Mouse (Mus musculus): ENCODE data around the gene Ifna13. TPM values are rescaled to one million over a fixed set of nuclear protein-coding genes. Genes with fewer than 3 reads are reported as not detected.

Ifna13 gene
- not detected in 2 replicates for total RNA-seq (2021)
- long read RNA-seq: 0 reads

- no peak for DNase-seq
Measured at GRCm38 (mm10) chr4:88644359-88644758, at the start of gene Ifna13. Gene Ifna13 (minus strand): TSS chr4:88644459.

- DNase-seq: no peak
Measured at GRCm38 (mm10) chr4:88693392-88693791, 49.1 kb upstream of the Ifna13 start.

GRCm38 (mm10) chr4:88692537-88692936 lies 48.3 kb upstream of the Ifna13 start:
- DNase-seq: no peak

GRCm38 (mm10) chr4:88691259-88691658 lies 47.0 kb upstream of the Ifna13 start, which contains the start of gene Ifnab:
Gene Ifnab (minus strand): TSS chr4:88691359.
- no peak for DNase-seq

- DNase-seq: no peak
Measured at GRCm38 (mm10) chr4:88683812-88684211, 39.6 kb upstream of the Ifna13 start, which contains the start of gene Ifna2. Gene Ifna2 (minus strand): TSS chr4:88683912.

- no peak for DNase-seq
Measured at GRCm38 (mm10) chr4:88681353-88681752, 37.1 kb upstream of the Ifna13 start.

- DNase-seq: no peak
Measured at GRCm38 (mm10) chr4:88680362-88680761, 36.1 kb upstream of the Ifna13 start.

- no peak for DNase-seq
Measured at GRCm38 (mm10) chr4:88676824-88677223, 32.6 kb upstream of the Ifna13 start, which contains the start of gene Ifna16. Gene Ifna16 (minus strand): TSS chr4:88676924.

GRCm38 (mm10) chr4:88655461-88655860 lies 11.2 kb upstream of the Ifna13 start:
- DNase-seq: no peak

GRCm38 (mm10) chr4:88653644-88654043 lies 9.4 kb upstream of the Ifna13 start:
- no peak for DNase-seq

DNA sequence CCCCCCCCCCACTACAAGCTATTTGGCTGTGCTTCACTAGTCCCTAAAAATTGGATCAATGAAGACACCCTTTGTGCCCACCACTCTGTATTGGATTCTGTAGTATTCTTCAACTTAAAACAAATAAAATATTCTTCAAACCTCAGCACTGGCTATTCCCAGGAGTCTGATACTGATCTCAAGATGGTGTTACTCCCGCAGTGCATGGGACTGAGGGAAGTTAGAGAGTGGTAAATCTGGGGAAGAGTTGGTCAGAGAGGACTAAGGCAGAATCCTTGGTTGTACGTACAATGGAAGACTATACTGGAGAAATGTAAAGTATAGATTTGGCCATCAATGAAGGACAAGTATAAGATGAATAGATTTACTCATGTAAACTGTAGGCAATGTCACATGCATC lies 1.7 kb downstream of the Ifna13 start:
- DNase-seq: no peak

GRCm38 (mm10) chr4:88641077-88641831 lies 3.0 kb downstream of the Ifna13 start:
- DNase-seq: peak; percentile 91

DNA sequence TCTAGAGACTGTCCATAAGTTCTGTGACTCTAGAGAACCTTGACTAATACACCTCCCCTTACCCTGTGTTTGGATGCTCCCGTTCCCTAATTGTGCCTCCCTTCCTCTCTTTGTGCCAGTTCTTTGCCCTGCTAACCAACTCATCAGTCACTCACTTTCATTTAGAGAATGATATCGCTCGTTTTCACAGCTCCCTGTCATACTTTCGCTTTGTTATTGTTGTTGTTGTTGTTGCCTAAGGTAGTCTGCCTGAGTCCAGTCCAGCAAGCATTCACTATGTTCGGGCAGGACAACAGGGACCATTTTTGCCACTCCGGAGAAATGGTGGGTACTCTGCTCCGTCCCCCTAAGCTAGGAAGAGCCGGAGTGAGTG lies 3.6 kb downstream of the Ifna13 start:
- DNase-seq: no peak

GRCm38 (mm10) chr4:88634311-88634710 lies 9.9 kb downstream of the Ifna13 start, which contains the start of gene C87499:
Gene C87499 (minus strand): TSS chr4:88634411.
- DNase-seq: no peak

GRCm38 (mm10) chr4:88603276-88603675 lies 41.0 kb downstream of the Ifna13 start, which contains the start of gene Ifna12:
Gene Ifna12 (minus strand): TSS chr4:88603376.
- DNase-seq: no peak

Other genes starting within 250 kb of the Ifna13 start
- 3.9 and 4.9 TPM in 2 replicates for gene Hacd4, start 205.5 kb downstream of the Ifna13 start, total RNA-seq (2021)
- not detected in 2 replicates for gene Ifnb1, start 121.7 kb downstream of the Ifna13 start, total RNA-seq (2021)
- gene Ifna15, start 86.2 kb downstream of the Ifna13 start, total RNA-seq (2021): not detected in 2 replicates
- gene Ifna14, start 72.7 kb downstream of the Ifna13 start, total RNA-seq (2021): not detected in 2 replicates
- gene Ifna9, start 52.1 kb downstream of the Ifna13 start, total RNA-seq (2021): not detected in 2 replicates
- not detected in 2 replicates for gene Ifna12, start 41.1 kb downstream of the Ifna13 start, total RNA-seq (2021)
- not detected in 2 replicates for gene C87499, start 10.0 kb downstream of the Ifna13 start, total RNA-seq (2021)
- gene Ifna16, start 32.5 kb upstream of the Ifna13 start, total RNA-seq (2021): not detected in 2 replicates
- not detected in 2 replicates for gene Ifna2, start 39.5 kb upstream of the Ifna13 start, total RNA-seq (2021)
- not detected in 2 replicates for gene Ifnab, start 46.9 kb upstream of the Ifna13 start, total RNA-seq (2021)
- gene Gm26566, start 77.3 kb upstream of the Ifna13 start, total RNA-seq (2021): 0.73 and 0.95 TPM in 2 replicates
- gene Klhl9, start 78.0 kb upstream of the Ifna13 start, total RNA-seq (2021): 83.9 and 94.1 TPM in 2 replicates
- gene Gm13271, start 110.4 kb upstream of the Ifna13 start, total RNA-seq (2021): not detected in 2 replicates
- gene Gm13283, start 115.7 kb upstream of the Ifna13 start, total RNA-seq (2021): not detected in 2 replicates
- gene Gm13290, start 129.4 kb upstream of the Ifna13 start, total RNA-seq (2021): not detected in 2 replicates
- not detected in 2 replicates for gene Gm13289, start 132.5 kb upstream of the Ifna13 start, total RNA-seq (2021)
- not detected in 2 replicates for gene Gm13272, start 135.4 kb upstream of the Ifna13 start, total RNA-seq (2021)
- gene Ifnz, start 137.7 kb upstream of the Ifna13 start, total RNA-seq (2021): not detected in 2 replicates
- not detected in 2 replicates for gene Gm13276, start 141.2 kb upstream of the Ifna13 start, total RNA-seq (2021)
- not detected in 2 replicates for gene Gm13277, start 144.2 kb upstream of the Ifna13 start, total RNA-seq (2021)
- gene Gm13278, start 147.1 kb upstream of the Ifna13 start, total RNA-seq (2021): not detected in 2 replicates
- not detected in 2 replicates for gene Gm13275, start 150.0 kb upstream of the Ifna13 start, total RNA-seq (2021)
- gene Gm13279, start 152.9 kb upstream of the Ifna13 start, total RNA-seq (2021): not detected in 2 replicates
- gene Gm13285, start 155.2 kb upstream of the Ifna13 start, total RNA-seq (2021): 0.36 TPM in 1 of 2 replicates, not detected in the other
- not detected in 2 replicates for gene Gm13287, start 158.8 kb upstream of the Ifna13 start, total RNA-seq (2021)
- gene Gm13288, start 161.1 kb upstream of the Ifna13 start, total RNA-seq (2021): not detected in 2 replicates
- not detected in 2 replicates for gene Ifna7, start 171.8 kb upstream of the Ifna13 start, total RNA-seq (2021)
- gene Ifna11, start 175.5 kb upstream of the Ifna13 start, total RNA-seq (2021): not detected in 2 replicates
- not detected in 2 replicates for gene Ifna6, start 183.0 kb upstream of the Ifna13 start, total RNA-seq (2021)
- gene Ifna5, start 191.1 kb upstream of the Ifna13 start, total RNA-seq (2021): not detected in 2 replicates
- gene Ifna4, start 197.4 kb upstream of the Ifna13 start, total RNA-seq (2021): not detected in 2 replicates
- gene Ifna1, start 205.6 kb upstream of the Ifna13 start, total RNA-seq (2021): not detected in 2 replicates
- not detected in 2 replicates for gene Ifne, start 235.7 kb upstream of the Ifna13 start, total RNA-seq (2021)

All from adrenal gland, postnatal 25 days (tissue).